Mouse (Mus musculus) myocyte (in vitro differentiated cells): ENCODE results near the gene Slc25a38.

ENCODE experiments used
- CEBPB ChIP-seq: IDR thresholded peaks from 2 replicates; pipeline ENCODE4 v1.6.1; 2011; ENCODE audit warnings: mild to moderate bottlenecking, moderate library complexity; ENCODE audit not compliant: poor library complexity, insufficient read depth, severe bottlenecking
- E2F4 ChIP-seq: IDR thresholded peaks from one replicate; pipeline ENCODE4 v1.6.1; 2011; ENCODE audit warnings: mild to moderate bottlenecking, control low read depth, moderate library complexity; ENCODE audit not compliant: insufficient read depth
- MYOD1 ChIP-seq, 3 experiments: IDR thresholded peaks; one replicate each; pipeline ENCODE4 v1.6.1; 2011; ENCODE audit warnings: control low read depth in 2 of 3, low read depth in 2 of 3, mild to moderate bottlenecking in 2 of 3, moderate library complexity in 1 of 3; ENCODE audit not compliant: insufficient read length in 2 of 3, control insufficient read depth in 1 of 3
- MYOG ChIP-seq, 3 experiments: IDR thresholded peaks; one replicate each; pipeline ENCODE4 v1.6.1; 2011; ENCODE audit warnings: control low read depth in 2 of 3, low read depth in 2 of 3, mild to moderate bottlenecking in 2 of 3; ENCODE audit not compliant: insufficient read length in 2 of 3, control insufficient read depth in 1 of 3, insufficient read depth in 1 of 3
- POLR2A ChIP-seq: IDR thresholded peaks from one replicate; pipeline ENCODE4 v1.6.1; 2011; ENCODE audit warnings: low read depth, mild to moderate bottlenecking, control low read depth, moderate library complexity; ENCODE audit not compliant: insufficient read length
- POLR2AphosphoS2 ChIP-seq: IDR thresholded peaks from one replicate; pipeline ENCODE4 v1.6.1; 2011; ENCODE audit warnings: low read depth, control low read depth; ENCODE audit not compliant: insufficient read length
- REST ChIP-seq: IDR thresholded peaks from one replicate; pipeline ENCODE4 v1.6.1; 2011; ENCODE audit warnings: mild to moderate bottlenecking, control low read depth, moderate library complexity; ENCODE audit not compliant: insufficient read depth, insufficient read length
- SRF ChIP-seq: IDR thresholded peaks from one replicate; pipeline ENCODE4 v1.6.1; 2011; ENCODE audit warnings: low read depth; ENCODE audit not compliant: control insufficient read depth, insufficient read length
- TCF12 ChIP-seq: IDR thresholded peaks from one replicate; pipeline ENCODE4 v1.6.1; 2011; ENCODE audit warnings: mild to moderate bottlenecking, control low read depth; ENCODE audit not compliant: poor library complexity, insufficient read depth, severe bottlenecking
- USF1 ChIP-seq: IDR thresholded peaks from one replicate; pipeline ENCODE4 v1.6.1; 2011; ENCODE audit warnings: low read depth, mild to moderate bottlenecking, control low read depth, moderate library complexity

GRCm38 (mm10) chr9:120069779-120070178, 40.4 kb upstream of the Slc25a38 start, which contains the start of gene Cx3cr1:
- no peak for TF ChIP-seq POLR2A
- no peak for TF ChIP-seq SRF
- no peak for TF ChIP-seq POLR2AphosphoS2
- no peak for TF ChIP-seq TCF12
- TF ChIP-seq REST: no peak
- TF ChIP-seq MYOG (IDR thresholded peaks at IDR 0.05; ENCODE audit: control insufficient read depth in 1 of 3, insufficient read depth in 1 of 3, insufficient read length in 2 of 3, low read depth in 2 of 3): no peak
- TF ChIP-seq USF1: no peak
- no peak for TF ChIP-seq CEBPB
- TF ChIP-seq E2F4: no peak
- TF ChIP-seq MYOD1 (IDR thresholded peaks at IDR 0.05; ENCODE audit: control insufficient read depth in 1 of 3, insufficient read length in 2 of 3, low read depth in 2 of 3): no peak
